17 mouse cellular contexts compared by ENCODE assay signal in genomic region chr1:138586891-138587290, GRCm38 (mm10).
"Had no signal": no experiment of that assay in that cellular context is flagged by ENCODE, and none has a peak within 500 bp of the region (broad histone marks: within the 10 kb centered on the region; RNA-seq: fewer than 3 reads in every experiment).

No protein-coding gene starts in this region.

- H3K9me3 ChIP-seq: limb, embryonic 12.5 days; lung, embryonic 15.5 days; megakaryocyte, embryonic 14.5 days; midbrain, embryonic 15.5 days; neural tube, embryonic 12.5 days had no signal

- H3K4me1 ChIP-seq: lung, embryonic 15.5 days; midbrain, embryonic 15.5 days; neural tube, embryonic 12.5 days had no signal

- H3K4me3 ChIP-seq: layer of hippocampus, adult 2 months; limb, embryonic 12.5 days; lung, embryonic 15.5 days; megakaryocyte, embryonic 14.5 days; midbrain, embryonic 15.5 days; neural tube, embryonic 12.5 days had no signal

- H3K9ac ChIP-seq: limb, embryonic 12.5 days; lung, embryonic 15.5 days; midbrain, embryonic 15.5 days; neural tube, embryonic 12.5 days had no signal

- H3K4me2 ChIP-seq: limb, embryonic 12.5 days; liver, embryonic 11.5 days; lung, embryonic 15.5 days; midbrain, embryonic 11.5 days; midbrain, embryonic 15.5 days; neural tube, embryonic 12.5 days had no signal

- DNase-seq: lung, postnatal 14 days; right cerebral cortex, postnatal 4 days; spleen, adult 18-20 months; thymus, adult 18-20 months; thymus, postnatal 14 days had no signal

- ATAC-seq: hindbrain, embryonic 16.5 days; inflammation-experienced regulatory T-cells, adult 6 months; intestine, postnatal 0 days; midbrain, embryonic 15.5 days had no signal

- H3K27me3 ChIP-seq: limb, embryonic 12.5 days; lung, embryonic 15.5 days; megakaryocyte, embryonic 14.5 days; midbrain, embryonic 15.5 days; neural tube, embryonic 12.5 days had no signal

- H3K27ac ChIP-seq: layer of hippocampus, adult 2 months; limb, embryonic 12.5 days; lung, embryonic 15.5 days; macrophage; midbrain, embryonic 15.5 days; neural tube, embryonic 12.5 days had no signal

- H3K36me3 ChIP-seq: limb, embryonic 12.5 days; lung, embryonic 15.5 days; midbrain, embryonic 15.5 days; neural tube, embryonic 12.5 days had no signal
